Mouse (Mus musculus) midbrain, embryonic 11.5 days (tissue): ENCODE results near the gene Lbx2. TPM values are rescaled to one million over a fixed set of nuclear protein-coding genes. Genes with fewer than 3 reads are reported as not detected.

Experiments
- ATAC-seq: fragments of 200-750 bp; cut with Nextera tagmentation; 2 replicates; pipeline ENCODE4 v1.8.0; 2017; ENCODE audit warnings: moderate TSS enrichment, moderate library complexity; ENCODE audit not compliant: low FRiP score
- DNase-seq: peaks from one replicate; pipeline ENCODE4 v3.0.0; 2015; ENCODE audit warnings: low spot score; ENCODE audit errors: missing footprints
- H3K27ac ChIP-seq: fragments of 300-500 bp; sonication (generic); 2 replicates; pipeline ENCODE4 v1.5.1; 2014; ENCODE audit warnings: low read depth, low read length
- H3K27me3 ChIP-seq: fragments of 300-500 bp; sonication (generic); 2 replicates; pipeline ENCODE4 v1.6.1; 2014; ENCODE audit warnings: mild to moderate bottlenecking, low read length, moderate library complexity, mixed read lengths; ENCODE audit not compliant: control insufficient read depth, insufficient read depth
- H3K36me3 ChIP-seq: fragments of 300-500 bp; sonication (generic); 2 replicates; pipeline ENCODE4 v1.6.1; 2014; ENCODE audit warnings: mild to moderate bottlenecking, low read length, moderate library complexity, mixed read lengths; ENCODE audit not compliant: control insufficient read depth, insufficient read depth
- H3K4me1 ChIP-seq: fragments of 300-500 bp; sonication (generic); 2 replicates; pipeline ENCODE4 v1.6.1; 2014; ENCODE audit warnings: low read length; ENCODE audit not compliant: control insufficient read depth, insufficient read depth
- H3K4me2 ChIP-seq: fragments of 300-500 bp; sonication (generic); 2 replicates; pipeline ENCODE4 v1.6.1; 2014; ENCODE audit warnings: mild to moderate bottlenecking, moderate library complexity
- H3K4me3 ChIP-seq: fragments of 300-500 bp; sonication (generic); 2 replicates; pipeline ENCODE4 v1.5.1; 2014; ENCODE audit warnings: low read depth, low read length
- H3K9ac ChIP-seq: fragments of 300-500 bp; sonication (generic); 2 replicates; pipeline ENCODE4 v1.6.1; 2014; ENCODE audit warnings: low read length
- H3K9me3 ChIP-seq: fragments of 300-500 bp; sonication (generic); 2 replicates; pipeline ENCODE4 v1.6.1; 2016; ENCODE audit warnings: low read length; ENCODE audit not compliant: control insufficient read depth
- WGBS: fragments of 180-500 bp; shearing (Covaris S2); extraction: QIAGEN DNeasy Blood & Tissue Kit; methylation state at CpG from one replicate; pipeline ENCODE4 v1.1.7; 2014; 5-methylcytosine and 5-hydroxymethylcytosine counted together
- polyA plus RNA-seq: library from polyadenylated mRNA; unstranded; fragments of >200 nt; fragmentation: Nextera tagmentation; extraction: Ambion mirVana; gene quantifications from 2 replicates; pipeline ENCODE4 v1.2.1, GENCODE M21; 2014

The Lbx2 gene
- polyA plus RNA-seq, 1 experiment from 2014 or later: 0.44 TPM

GRCm38 (mm10) chr6:83115682-83116372 lies 29.7 kb downstream of the Lbx2 start:
- peak overlapping the region; percentile 63 for H3K27ac ChIP-seq
- H3K4me1 ChIP-seq: peaks cover 23% of the 10 kb centered on the region
- H3K36me3 ChIP-seq: no peaks in the 10 kb centered on the region; the same call in 1 of the 2 replicates
- DNase-seq (peak; percentile 91), ATAC-seq (no peak; the same call in 1 of the 2 replicates)
- H3K27me3 ChIP-seq: no peaks in the 10 kb centered on the region
- H3K9me3 ChIP-seq: no peaks in the 10 kb centered on the region
- H3K4me2 ChIP-seq: peak overlapping the region; percentile 77
- WGBS: 2% methylated on average over 45 of the region's 48 CpGs
- H3K4me3 ChIP-seq: peak overlapping the region; percentile 77
- peak overlapping the region; percentile 86 for H3K9ac ChIP-seq

GRCm38 (mm10) chr6:83116373-83117164 lies 30.4 kb downstream of the Lbx2 start:
- no peaks in the 10 kb centered on the region for H3K9me3 ChIP-seq
- no peak overlapping the region for H3K27ac ChIP-seq
- H3K27me3 ChIP-seq: no peaks in the 10 kb centered on the region
- peak overlapping the region; percentile 77 for H3K4me2 ChIP-seq
- 81% methylated on average over 11 of the region's 11 CpGs for WGBS
- DNase-seq (no peak), ATAC-seq (no peak)
- H3K36me3 ChIP-seq: no peaks in the 10 kb centered on the region; the same call in 1 of the 2 replicates
- peak overlapping the region; percentile 86 for H3K9ac ChIP-seq
- H3K4me1 ChIP-seq: peaks cover 23% of the 10 kb centered on the region
- H3K4me3 ChIP-seq: peak overlapping the region; percentile 77

- H3K36me3 ChIP-seq: no peaks in the 10 kb centered on the region; the same call in 1 of the 2 replicates
- H3K9me3 ChIP-seq: no peaks in the 10 kb centered on the region
- DNase-seq: no peak
- H3K4me1 ChIP-seq: peaks cover 24% of the 10 kb centered on the region
- H3K27ac ChIP-seq: no peak overlapping the region
- no peaks in the 10 kb centered on the region for H3K27me3 ChIP-seq
- no peak for ATAC-seq
- 92% methylated on average over 4 of the region's 4 CpGs for WGBS
- H3K4me3 ChIP-seq: no peak overlapping the region
- no peak overlapping the region for H3K9ac ChIP-seq
- H3K4me2 ChIP-seq: no peak overlapping the region
Measured at GRCm38 (mm10) chr6:83117165-83117438, 30.9 kb downstream of the Lbx2 start.

- ATAC-seq (no peak), DNase-seq (no peak)
- Histone ChIP-seq H3K4me2 (no peak overlapping the region), H3K4me3 (no peak overlapping the region), H3K27me3 (no peaks in the 10 kb centered on the region), H3K36me3 (no peaks in the 10 kb centered on the region; the same call in 1 of the 2 replicates), H3K9me3 (no peaks in the 10 kb centered on the region), H3K9ac (no peak overlapping the region), H3K4me1 (peaks cover 30% of the 10 kb centered on the region), H3K27ac (no peak overlapping the region)
- WGBS: 93% methylated on average over 13 of the region's 13 CpGs
Measured at GRCm38 (mm10) chr6:83117616-83118015, 31.4 kb downstream of the Lbx2 start.

- Histone ChIP-seq H3K4me3 (no peak overlapping the region), H3K27me3 (no peaks in the 10 kb centered on the region), H3K4me2 (no peak overlapping the region), H3K9me3 (no peaks in the 10 kb centered on the region), H3K4me1 (peaks cover 35% of the 10 kb centered on the region), H3K36me3 (no peaks in the 10 kb centered on the region; the same call in 1 of the 2 replicates), H3K27ac (no peak overlapping the region), H3K9ac (no peak overlapping the region)
- 88% methylated on average over 11 of the region's 11 CpGs for WGBS
- ATAC-seq (no peak), DNase-seq (no peak)
Measured at GRCm38 (mm10) chr6:83118369-83118768, 32.2 kb downstream of the Lbx2 start.

- DNase-seq: no peak
- H3K36me3 ChIP-seq: no peaks in the 10 kb centered on the region; the same call in 1 of the 2 replicates
- H3K27me3 ChIP-seq: no peaks in the 10 kb centered on the region
- no peak overlapping the region; the same call in 1 of the 2 replicates for H3K27ac ChIP-seq
- no peaks in the 10 kb centered on the region for H3K9me3 ChIP-seq
- no peak overlapping the region for H3K4me2 ChIP-seq
- H3K4me3 ChIP-seq: no peak overlapping the region
- H3K9ac ChIP-seq: no peak overlapping the region
- peaks cover 39% of the 10 kb centered on the region for H3K4me1 ChIP-seq
- WGBS: 85% methylated on average over 14 of the region's 14 CpGs
- ATAC-seq: no peak
Measured at GRCm38 (mm10) chr6:83118825-83119733, 32.9 kb downstream of the Lbx2 start.

GRCm38 (mm10) chr6:83119734-83120051 lies 33.5 kb downstream of the Lbx2 start:
- no peaks in the 10 kb centered on the region for H3K27me3 ChIP-seq
- H3K36me3 ChIP-seq: no peaks in the 10 kb centered on the region; the same call in 1 of the 2 replicates
- 70% methylated on average over 7 of the region's 7 CpGs for WGBS
- H3K4me3 ChIP-seq: peak overlapping the region; percentile 79; the same call in 1 of the 2 replicates
- peak overlapping the region; percentile 98 for H3K4me2 ChIP-seq
- DNase-seq (no peak), ATAC-seq (no peak)
- peak overlapping the region; percentile 96 for H3K9ac ChIP-seq
- H3K27ac ChIP-seq: no peak overlapping the region; the same call in 1 of the 2 replicates
- H3K9me3 ChIP-seq: no peaks in the 10 kb centered on the region
- H3K4me1 ChIP-seq: peaks cover 40% of the 10 kb centered on the region

- ATAC-seq (peak; percentile 94), DNase-seq (peak; percentile 97)
- peak within 1 kb of the TSS; percentile 98 for H3K4me2 ChIP-seq
- H3K36me3 ChIP-seq: no peaks in the 10 kb centered on the region; the same call in 1 of the 2 replicates
- H3K9me3 ChIP-seq: no peaks in the 10 kb centered on the region
- H3K27ac ChIP-seq: peak within 1 kb of the TSS; percentile 97
- no peaks in the 10 kb centered on the region for H3K27me3 ChIP-seq
- peaks cover 39% of the 10 kb centered on the region for H3K4me1 ChIP-seq
- peak within 1 kb of the TSS; percentile 98 for H3K9ac ChIP-seq
- WGBS: under 1% methylated on average over 38 of the region's 38 CpGs
- peak within 1 kb of the TSS; percentile 79 for H3K4me3 ChIP-seq
Measured at GRCm38 (mm10) chr6:83120930-83121862, 35.0 kb downstream of the Lbx2 start, which contains the start of gene Wbp1. Gene Wbp1 (minus strand): TSS chr6:83121559.
